Mouse (Mus musculus): ENCODE data around the gene Napepld. TPM values are rescaled to one million over a fixed set of nuclear protein-coding genes. Genes with fewer than 3 reads are reported as not detected.
"Not testable (repeated sequence)": the region's sequence is repeated elsewhere in the genome, so short reads cannot be mapped to it uniquely, and the experiment has no call there.

Napepld gene
- polyA plus RNA-seq, 1 experiment, result 7.4 TPM

GRCm38 (mm10) chr5:21719209-21719608, 18.0 kb upstream of the Napepld start:
- H3K4me1 ChIP-seq (ENCODE audit: control insufficient read depth, insufficient read depth, low read length), result no peaks in the 10 kb centered on the region
- H3K27me3 ChIP-seq (ENCODE audit: control insufficient read depth, insufficient read depth, low read length), result no peaks in the 10 kb centered on the region
- H3K4me3 ChIP-seq (replicated peaks; ENCODE audit: insufficient read depth, low read depth, low read length), result no peak overlapping the region
- WGBS, result 95% methylated on average over 2 of the region's 2 CpGs
- DNase-seq, result no peak
- TF ChIP-seq CTCF (IDR thresholded peaks at IDR 0.05; ENCODE audit: borderline replicate concordance, insufficient read depth, low read depth, low read length) (no peak), POLR2A (IDR thresholded peaks at IDR 0.05; ENCODE audit: borderline replicate concordance, insufficient read depth, low read length) (no peak)
- no peak overlapping the region for H3K27ac ChIP-seq (ENCODE audit: insufficient read depth, low read length)

GRCm38 (mm10) chr5:21718546-21718945, 17.4 kb upstream of the Napepld start:
- no peak for DNase-seq
- Histone ChIP-seq H3K4me1 (ENCODE audit: control insufficient read depth, insufficient read depth, low read length) (no peaks in the 10 kb centered on the region), H3K4me3 (replicated peaks; ENCODE audit: insufficient read depth, low read depth, low read length) (no peak overlapping the region), H3K27me3 (ENCODE audit: control insufficient read depth, insufficient read depth, low read length) (no peaks in the 10 kb centered on the region), H3K27ac (ENCODE audit: insufficient read depth, low read length) (no peak overlapping the region)
- 94% methylated on average over 5 of the region's 5 CpGs for WGBS
- TF ChIP-seq POLR2A (IDR thresholded peaks at IDR 0.05; ENCODE audit: borderline replicate concordance, insufficient read depth, low read length) (no peak), CTCF (IDR thresholded peaks at IDR 0.05; ENCODE audit: borderline replicate concordance, insufficient read depth, low read depth, low read length) (no peak)

GRCm38 (mm10) chr5:21717165-21717715, 16.0 kb upstream of the Napepld start:
- TF ChIP-seq CTCF (IDR thresholded peaks at IDR 0.05; ENCODE audit: borderline replicate concordance, insufficient read depth, low read depth, low read length) (no peak), POLR2A (IDR thresholded peaks at IDR 0.05; ENCODE audit: borderline replicate concordance, insufficient read depth, low read length) (no peak)
- Histone ChIP-seq H3K27me3 (ENCODE audit: control insufficient read depth, insufficient read depth, low read length) (no peaks in the 10 kb centered on the region), H3K4me3 (replicated peaks; ENCODE audit: insufficient read depth, low read depth, low read length) (no peak overlapping the region), H3K4me1 (ENCODE audit: control insufficient read depth, insufficient read depth, low read length) (no peaks in the 10 kb centered on the region), H3K27ac (ENCODE audit: insufficient read depth, low read length) (no peak overlapping the region)
- no peak for DNase-seq
- WGBS, result 59% methylated on average over 10 of the region's 10 CpGs

- TF ChIP-seq POLR2A (IDR thresholded peaks at IDR 0.05; ENCODE audit: borderline replicate concordance, insufficient read depth, low read length), result no peak
- TF ChIP-seq CTCF (IDR thresholded peaks at IDR 0.05; ENCODE audit: borderline replicate concordance, insufficient read depth, low read depth, low read length), result no peak
- no peak for DNase-seq
- Histone ChIP-seq H3K4me3 (replicated peaks; ENCODE audit: insufficient read depth, low read depth, low read length) (no peak overlapping the region), H3K27me3 (ENCODE audit: control insufficient read depth, insufficient read depth, low read length) (no peaks in the 10 kb centered on the region), H3K27ac (ENCODE audit: insufficient read depth, low read length) (no peak overlapping the region), H3K4me1 (ENCODE audit: control insufficient read depth, insufficient read depth, low read length) (no peaks in the 10 kb centered on the region)
- 96% methylated on average over 4 of the region's 4 CpGs for WGBS
These were observed 13.3 kb upstream of the Napepld start for GRCm38 (mm10) chr5:21714447-21714846.

- TF ChIP-seq POLR2A (IDR thresholded peaks at IDR 0.05; ENCODE audit: borderline replicate concordance, insufficient read depth, low read length), result no peak
- TF ChIP-seq CTCF (IDR thresholded peaks at IDR 0.05; ENCODE audit: borderline replicate concordance, insufficient read depth, low read depth, low read length), result no peak
- Histone ChIP-seq H3K4me3 (replicated peaks; ENCODE audit: insufficient read depth, low read depth, low read length) (no peak overlapping the region), H3K4me1 (ENCODE audit: control insufficient read depth, insufficient read depth, low read length) (no peaks in the 10 kb centered on the region), H3K27ac (ENCODE audit: insufficient read depth, low read length) (no peak overlapping the region), H3K27me3 (ENCODE audit: control insufficient read depth, insufficient read depth, low read length) (no peaks in the 10 kb centered on the region)
- no peak for DNase-seq
- 37% methylated on average over 13 of the region's 13 CpGs for WGBS
These were observed 11.0 kb upstream of the Napepld start for GRCm38 (mm10) chr5:21712127-21712715.

GRCm38 (mm10) chr5:21708011-21708410, 6.8 kb upstream of the Napepld start:
- not testable (repeated sequence) for DNase-seq; H3K4me1 ChIP-seq (ENCODE audit: control insufficient read depth, insufficient read depth, low read length); H3K27me3 ChIP-seq (ENCODE audit: control insufficient read depth, insufficient read depth, low read length); H3K4me3 ChIP-seq (replicated peaks; ENCODE audit: insufficient read depth, low read depth, low read length); H3K27ac ChIP-seq (ENCODE audit: insufficient read depth, low read length)
- 63% methylated on average over 8 of the region's 8 CpGs for WGBS

- no peaks in the 10 kb centered on the region for H3K27me3 ChIP-seq (ENCODE audit: control insufficient read depth, insufficient read depth, low read length)
- 87% methylated on average over 4 of the region's 4 CpGs for WGBS
- TF ChIP-seq POLR2A (IDR thresholded peaks at IDR 0.05; ENCODE audit: borderline replicate concordance, insufficient read depth, low read length), result no peak
- TF ChIP-seq CTCF (IDR thresholded peaks at IDR 0.05; ENCODE audit: borderline replicate concordance, insufficient read depth, low read depth, low read length), result no peak
- no peak overlapping the region for H3K4me3 ChIP-seq (replicated peaks; ENCODE audit: insufficient read depth, low read depth, low read length)
- H3K27ac ChIP-seq (ENCODE audit: insufficient read depth, low read length), result no peak overlapping the region
- DNase-seq, result no peak
- no peaks in the 10 kb centered on the region; the same call in 1 of the 2 replicates for H3K4me1 ChIP-seq (ENCODE audit: control insufficient read depth, insufficient read depth, low read length)
These were observed 5.3 kb upstream of the Napepld start for GRCm38 (mm10) chr5:21706546-21706945.

GRCm38 (mm10) chr5:21703708-21704107, 2.5 kb upstream of the Napepld start:
- H3K27me3 ChIP-seq (ENCODE audit: control insufficient read depth, insufficient read depth, low read length), result no peaks in the 10 kb centered on the region
- DNase-seq, result no peak
- no peak overlapping the region for H3K4me3 ChIP-seq (replicated peaks; ENCODE audit: insufficient read depth, low read depth, low read length)
- TF ChIP-seq CTCF (IDR thresholded peaks at IDR 0.05; ENCODE audit: borderline replicate concordance, insufficient read depth, low read depth, low read length) (no peak), POLR2A (IDR thresholded peaks at IDR 0.05; ENCODE audit: borderline replicate concordance, insufficient read depth, low read length) (no peak)
- no peak overlapping the region for H3K27ac ChIP-seq (ENCODE audit: insufficient read depth, low read length)
- 77% methylated on average over 3 of the region's 3 CpGs for WGBS
- H3K4me1 ChIP-seq (ENCODE audit: control insufficient read depth, insufficient read depth, low read length), result no peaks in the 10 kb centered on the region; the same call in 1 of the 2 replicates
